Mouse (Mus musculus) layer of hippocampus, adult 2 months (tissue): ENCODE data around the gene Calm4. TPM values are rescaled to one million over a fixed set of nuclear protein-coding genes. Genes with fewer than 3 reads are reported as not detected.
A peak's percentile ranks its signal among the peaks of the same experiment; 100 is the strongest.

Source experiments
- DNase-seq, 2 experiments: peaks; one replicate each; pipeline ENCODE4 v3.0.0; 2022; ENCODE audit warnings: low spot score in 2 of 2
- H3K27ac ChIP-seq: fragments of 200-600 bp; 2 replicates; pipeline ENCODE4 v1.8.1; 2022
- H3K4me3 ChIP-seq: fragments of 200-600 bp; 2 replicates; pipeline ENCODE4 v1.8.1; 2022; ENCODE audit warnings: mild to moderate bottlenecking
- CTCF ChIP-seq: fragments of 200-600 bp; conservative IDR thresholded peaks from 2 replicates; pipeline ENCODE4 v1.8.1; 2022; ENCODE audit warnings: antibody characterized with exemption, mild to moderate bottlenecking, moderate library complexity
- total RNA-seq, 2 experiments: library from RNA; stranded (reverse); gene quantifications; 2 replicates each; pipeline ENCODE4 v1.2.3; 2021

The Calm4 gene
- total RNA-seq, 2 experiments from 2014 or later: not detected

- DNase-seq: no peak
Observed at GRCm38 (mm10) chr13:3866355-3867052, 28.9 kb downstream of the Calm4 start.

GRCm38 (mm10) chr13:3867158-3867557 lies 29.6 kb downstream of the Calm4 start:
- Histone ChIP-seq H3K4me3 (no peak overlapping the region), H3K27ac (no peak overlapping the region)
- no peak for TF ChIP-seq CTCF
- no peak for DNase-seq

More at GRCm38 (mm10) chr13:3866355-3867052, 28.9 kb downstream of the Calm4 start:
- no peak for TF ChIP-seq CTCF
- H3K27ac ChIP-seq: 0 out of 2 replicates have a peak overlapping the region, but pooled peaks have one; percentile 36
- no peak overlapping the region for H3K4me3 ChIP-seq

- Histone ChIP-seq H3K4me3 (no peak overlapping the region), H3K27ac (no peak overlapping the region)
- no peak for DNase-seq
- TF ChIP-seq CTCF: no peak
Observed at GRCm38 (mm10) chr13:3869901-3870300, 32.3 kb downstream of the Calm4 start.

GRCm38 (mm10) chr13:3872832-3873231 lies 35.3 kb downstream of the Calm4 start:
- no peak overlapping the region for H3K27ac ChIP-seq
- H3K4me3 ChIP-seq: no peak overlapping the region
- no peak for DNase-seq
- TF ChIP-seq CTCF: no peak

- TF ChIP-seq CTCF: no peak
Observed at GRCm38 (mm10) chr13:3876448-3876847, 38.9 kb downstream of the Calm4 start.

GRCm38 (mm10) chr13:3877185-3877584 lies 39.6 kb downstream of the Calm4 start:
- DNase-seq: no peak
- Histone ChIP-seq H3K27ac (no peak overlapping the region), H3K4me3 (no peak overlapping the region)
- TF ChIP-seq CTCF: no peak

More at GRCm38 (mm10) chr13:3876448-3876847, 38.9 kb downstream of the Calm4 start:
- peak; percentile 41 to 64 for DNase-seq
- Histone ChIP-seq H3K4me3 (no peak overlapping the region), H3K27ac (peak overlapping the region; percentile 23; the same call in 1 of the 2 replicates)

GRCm38 (mm10) chr13:3877679-3878220 lies 40.2 kb downstream of the Calm4 start:
- no peak for TF ChIP-seq CTCF
- Histone ChIP-seq H3K4me3 (no peak overlapping the region), H3K27ac (no peak overlapping the region)
- DNase-seq: no peak

- no peak for TF ChIP-seq CTCF
- H3K4me3 ChIP-seq: no peak overlapping the region
- DNase-seq: no peak
- no peak overlapping the region for H3K27ac ChIP-seq
Observed at GRCm38 (mm10) chr13:3886663-3887062, 49.1 kb downstream of the Calm4 start.

Other genes starting within 250 kb of the Calm4 start
- 10 to 100 TPM; 26.0 to 27.9 TPM for gene Fam208b, start 226.6 kb upstream of the Calm4 start, total RNA-seq
- gene Asb13, start 203.7 kb upstream of the Calm4 start, total RNA-seq: 10 to 100 TPM; 31.8 to 35.1 TPM
- gene Calml3, start 33.4 kb upstream of the Calm4 start, total RNA-seq: not detected
- gene Calm5, start 16.4 kb downstream of the Calm4 start, total RNA-seq: not detected
- 10 to 100 TPM; 36.5 to 42.6 TPM for gene Net1, start 80.5 kb downstream of the Calm4 start, total RNA-seq
- gene Tubal3, start 80.5 kb downstream of the Calm4 start, total RNA-seq: not detected
- not detected for gene Ucn3, start 107.6 kb downstream of the Calm4 start, total RNA-seq
- gene Akr1c14, start 211.3 kb downstream of the Calm4 start, total RNA-seq: 1 to 10 TPM in 1 of 2 experiments, under 1 TPM in 1; 0.88 to 1.1 TPM